Mouse (Mus musculus): Measurements from ENCODE around the gene Tmeff2.
A peak's percentile ranks its signal among the peaks of the same experiment; 100 is the strongest.

Tmeff2 gene

GRCm38 (mm10) chr1:50980591-50980990 is 80.1 kb downstream of the Tmeff2 start:
- peak; percentile 61 to 88 for DNase-seq (ENCODE audit: low spot score in 2 of 2)

GRCm38 (mm10) chr1:50981151-50981828 is 80.8 kb downstream of the Tmeff2 start:
- no peak for DNase-seq (ENCODE audit: low spot score in 2 of 2)

GRCm38 (mm10) chr1:50990661-50991060 is 90.2 kb downstream of the Tmeff2 start:
- no peak for DNase-seq (ENCODE audit: low spot score in 2 of 2)

- no peak for DNase-seq (ENCODE audit: low spot score in 2 of 2)
Observed at GRCm38 (mm10) chr1:50994505-50994904, 94.1 kb downstream of the Tmeff2 start.

- DNase-seq (ENCODE audit: low spot score in 2 of 2), result no peak
Observed at GRCm38 (mm10) chr1:50999793-51000192, 99.3 kb downstream of the Tmeff2 start.

GRCm38 (mm10) chr1:51008344-51008743 is 107.9 kb downstream of the Tmeff2 start:
- no peak for DNase-seq (ENCODE audit: low spot score in 2 of 2)

GRCm38 (mm10) chr1:51040249-51040648 is 139.8 kb downstream of the Tmeff2 start:
- no peak for DNase-seq (ENCODE audit: low spot score in 2 of 2)

- DNase-seq (ENCODE audit: low spot score in 2 of 2), result no peak
Observed at GRCm38 (mm10) chr1:51044810-51045209, 144.4 kb downstream of the Tmeff2 start.

- no peak for DNase-seq (ENCODE audit: low spot score in 2 of 2)
Observed at GRCm38 (mm10) chr1:51064549-51064948, 164.1 kb downstream of the Tmeff2 start.

- no peak for DNase-seq (ENCODE audit: low spot score in 2 of 2)
Observed at GRCm38 (mm10) chr1:51065652-51066051, 165.2 kb downstream of the Tmeff2 start.

- DNase-seq (ENCODE audit: low spot score in 2 of 2), result no peak
Observed at GRCm38 (mm10) chr1:51068814-51069213, 168.4 kb downstream of the Tmeff2 start.

GRCm38 (mm10) chr1:51069288-51069687 is 168.8 kb downstream of the Tmeff2 start:
- DNase-seq (ENCODE audit: low spot score in 2 of 2), result no peak

GRCm38 (mm10) chr1:51074076-51074475 is 173.6 kb downstream of the Tmeff2 start:
- DNase-seq (ENCODE audit: low spot score in 2 of 2), result no peak

- DNase-seq (ENCODE audit: low spot score in 2 of 2), result no peak
Observed at GRCm38 (mm10) chr1:51075785-51076771, 175.6 kb downstream of the Tmeff2 start.

- no peak for DNase-seq (ENCODE audit: low spot score in 2 of 2)
Observed at GRCm38 (mm10) chr1:51088921-51089320, 188.5 kb downstream of the Tmeff2 start.

- DNase-seq (ENCODE audit: low spot score in 2 of 2), result no peak
Observed at GRCm38 (mm10) chr1:51089803-51090202, 189.4 kb downstream of the Tmeff2 start.

GRCm38 (mm10) chr1:51090212-51090761 is 189.8 kb downstream of the Tmeff2 start:
- DNase-seq (ENCODE audit: low spot score in 2 of 2), result no peak

- DNase-seq (ENCODE audit: low spot score in 2 of 2), result no peak
Observed at GRCm38 (mm10) chr1:51094713-51095112, 194.3 kb downstream of the Tmeff2 start.

GRCm38 (mm10) chr1:51096848-51097598 is 196.6 kb downstream of the Tmeff2 start:
- no peak for DNase-seq (ENCODE audit: low spot score in 2 of 2)

GRCm38 (mm10) chr1:51101034-51101590 is 200.7 kb downstream of the Tmeff2 start:
- DNase-seq (ENCODE audit: low spot score in 2 of 2), result no peak

GRCm38 (mm10) chr1:51104698-51105097 is 204.3 kb downstream of the Tmeff2 start:
- DNase-seq (ENCODE audit: low spot score in 2 of 2), result no peak
